11 mouse cellular contexts compared by ENCODE assay signal in genomic region chr11:61526872-61527271, GRCm38 (mm10). TPM values are rescaled to one million over a fixed set of nuclear protein-coding genes. Genes with fewer than 3 reads are reported as not detected.
DNase-seq lines count a peak whose midpoint lies in the region; TF ChIP-seq lines count a peak whose summit lies in the region.
"Had no signal": no experiment of that assay in that cellular context is flagged by ENCODE, and none has a peak within 500 bp of the region (broad histone marks: within the 10 kb centered on the region; RNA-seq: fewer than 3 reads in every experiment).

No protein-coding gene starts in this region.

- DNase-seq in adrenal gland, adult 2 months = peak; percentile 41
- no peak for DNase-seq in adrenal gland, postnatal 4 days (ENCODE audit: low spot score in 2 of 2)
- no peak for DNase-seq in left cerebral cortex, adult 2 months (ENCODE audit: extremely low spot score in 1 of 2, low spot score in 2 of 2)
- no peak for DNase-seq in left cerebral cortex, postnatal 36 days (ENCODE audit: low spot score in 2 of 2)
- DNase-seq in adrenal gland, postnatal 14 days = peak; percentile 66
- peak; percentile 88 to 93 for DNase-seq in cerebellum, postnatal 25 days
- no peak for DNase-seq in limb, embryonic 10.5 days (ENCODE audit: low spot score)
- no peak for DNase-seq in gastrocnemius, adult 18-20 months (ENCODE audit: low spot score)
- DNase-seq: gastrocnemius, postnatal 14 days; liver, embryonic 13.5 days had no signal

- H3K4me3 ChIP-seq in left cerebral cortex, adult 2 months = no peak overlapping the region
- H3K4me3 ChIP-seq in limb, embryonic 10.5 days = no peak overlapping the region
- H3K4me3 ChIP-seq: erythroblast, embryonic 14.5 days; liver, embryonic 13.5 days had no signal

- H3K4me1 ChIP-seq in limb, embryonic 10.5 days = no peaks in the 10 kb centered on the region
- H3K4me1 ChIP-seq: liver, embryonic 13.5 days had no signal

- WGBS in limb, embryonic 10.5 days = 94% methylated on average over 1 of the region's 1 CpGs

- no peak for TF ChIP-seq CTCF in left cerebral cortex, adult 2 months (IDR thresholded peaks at IDR 0.05)

- peak overlapping the region; percentile 50 for H3K27ac ChIP-seq in left cerebral cortex, adult 2 months
- no peak overlapping the region for H3K27ac ChIP-seq in limb, embryonic 10.5 days
- H3K27ac ChIP-seq: liver, embryonic 13.5 days had no signal

- no peaks in the 10 kb centered on the region for H3K9me3 ChIP-seq in limb, embryonic 10.5 days (replicated peaks)
- H3K9me3 ChIP-seq: liver, embryonic 13.5 days had no signal

- H3K36me3 ChIP-seq in limb, embryonic 10.5 days = peaks cover 27% of the 10 kb centered on the region
- H3K36me3 ChIP-seq: liver, embryonic 13.5 days had no signal

- intact Hi-C loops in left cerebral cortex, adult 2 months (cut with DNase I) = no loop called here
- intact Hi-C loops in left cerebral cortex, postnatal 36 days (cut with DNase I) = loop anchor here (5.0 kb wide), 1 partner anchor 185 kb away; no protein-coding TSS in a partner anchor

- no peaks in the 10 kb centered on the region for H3K27me3 ChIP-seq in limb, embryonic 10.5 days (ENCODE audit: low read depth, poor library complexity, severe bottlenecking)
- H3K27me3 ChIP-seq: liver, embryonic 13.5 days had no signal

RNA-seq across cellular contexts. Expression of gene B9d1, which starts 21.9 kb away (rescaled TPM):
- total RNA-seq in adrenal gland, adult 2 months (2021) = 10 to 100 TPM; 16.4 to 21.1 TPM
- polyA plus RNA-seq in adrenal gland, adult 2 months (2012; rRNA removed) = 18.1 and 19.3 TPM in 2 replicates
- total RNA-seq in adrenal gland, postnatal 4 days (2021) = 10 to 100 TPM; 21.3 to 25.4 TPM
- total RNA-seq in left cerebral cortex, adult 2 months (2021) = 10 to 100 TPM; 39.1 to 43.8 TPM
- total RNA-seq in left cerebral cortex, postnatal 36 days (2021) = 10 to 100 TPM; 40.3 to 44.4 TPM
- 15.3 and 16.0 TPM in 2 replicates for total RNA-seq in adrenal gland, postnatal 14 days (2021)
- 45.3 and 46.7 TPM in 2 replicates for polyA plus RNA-seq in limb, embryonic 10.5 days (2016; fragmentation: Nextera tagmentation; extraction: Ambion mirVana)
- total RNA-seq in gastrocnemius, adult 18-20 months (2021) = 1 to 10 TPM; 3.8 to 4.0 TPM

RNA-seq across cellular contexts. Expression of gene Mapk7, which starts 32.7 kb away (rescaled TPM):
- 10 to 100 TPM; 14.5 to 15.5 TPM for total RNA-seq in adrenal gland, adult 2 months (2021)
- 34.5 and 39.5 TPM in 2 replicates for polyA plus RNA-seq in adrenal gland, adult 2 months (2012; rRNA removed)
- 10 to 100 TPM; 25.9 to 28.1 TPM for total RNA-seq in adrenal gland, postnatal 4 days (2021)
- total RNA-seq in left cerebral cortex, adult 2 months (2021) = 10 to 100 TPM; 19.8 to 20.3 TPM
- total RNA-seq in left cerebral cortex, postnatal 36 days (2021) = 10 to 100 TPM; 21.6 to 22.9 TPM
- total RNA-seq in adrenal gland, postnatal 14 days (2021) = 16.7 and 20.0 TPM in 2 replicates
- 87.2 and 94.7 TPM in 2 replicates for polyA plus RNA-seq in limb, embryonic 10.5 days (2016; fragmentation: Nextera tagmentation; extraction: Ambion mirVana)
- 1 to 10 TPM; 3.5 to 4.1 TPM for total RNA-seq in gastrocnemius, adult 18-20 months (2021)

RNA-seq across cellular contexts. Expression of gene Mfap4, which starts 41.6 kb away (rescaled TPM):
- 1 to 10 TPM; 5.5 to 6.5 TPM for total RNA-seq in adrenal gland, adult 2 months (2021)
- polyA plus RNA-seq in adrenal gland, adult 2 months (2012; rRNA removed) = 35.5 and 39.1 TPM in 2 replicates
- 10 to 100 TPM; 65.8 to 68.6 TPM for total RNA-seq in adrenal gland, postnatal 4 days (2021)
- total RNA-seq in left cerebral cortex, adult 2 months (2021) = 1 to 10 TPM; 2.5 to 2.7 TPM
- total RNA-seq in left cerebral cortex, postnatal 36 days (2021) = 1 to 10 TPM; 2.6 to 3.3 TPM
- total RNA-seq in adrenal gland, postnatal 14 days (2021) = 23.5 and 34.4 TPM in 2 replicates
- polyA plus RNA-seq in limb, embryonic 10.5 days (2016; fragmentation: Nextera tagmentation; extraction: Ambion mirVana) = 124 and 208 TPM in 2 replicates
- 1 to 10 TPM; 6.5 to 7.4 TPM for total RNA-seq in gastrocnemius, adult 18-20 months (2021)
- polyA plus RNA-seq: erythroblast, embryonic 14.5 days had no signal

RNA-seq across cellular contexts. Expression of gene Epn2, which starts 52.6 kb away (rescaled TPM):
- 10 to 100 TPM; 20.6 to 29.5 TPM for total RNA-seq in adrenal gland, adult 2 months (2021)
- polyA plus RNA-seq in adrenal gland, adult 2 months (2012; rRNA removed) = 18.2 and 18.6 TPM in 2 replicates
- total RNA-seq in adrenal gland, postnatal 4 days (2021) = 10 to 100 TPM; 38.5 to 44.2 TPM
- total RNA-seq in left cerebral cortex, adult 2 months (2021) = 100 to 1,000 TPM; 113 TPM
- total RNA-seq in left cerebral cortex, postnatal 36 days (2021) = 100 to 1,000 TPM; 111 to 126 TPM
- 35.2 and 38.7 TPM in 2 replicates for total RNA-seq in adrenal gland, postnatal 14 days (2021)
- 20.3 and 24.1 TPM in 2 replicates for polyA plus RNA-seq in limb, embryonic 10.5 days (2016; fragmentation: Nextera tagmentation; extraction: Ambion mirVana)
- 10 to 100 TPM; 23.2 to 25.1 TPM for total RNA-seq in gastrocnemius, adult 18-20 months (2021)
- polyA plus RNA-seq: erythroblast, embryonic 14.5 days had no signal

Comparison
In these comparisons a context has a peak if more than half of its experiments do, and no peak if none do; other contexts are left out.
1. DNase-seq: peak in adrenal gland, adult 2 months (single experiment), adrenal gland, postnatal 14 days (single experiment) and cerebellum, postnatal 25 days (2 of 2); none in adrenal gland, postnatal 4 days (0 of 2), left cerebral cortex, adult 2 months (0 of 2), left cerebral cortex, postnatal 36 days (0 of 2), limb, embryonic 10.5 days (single experiment) and gastrocnemius, adult 18-20 months (single experiment).